Comparison of ENCODE assay signal across 10 mouse cellular contexts in genomic region chr7:41616241-41616640, GRCm38 (mm10). TPM values are rescaled to one million over a fixed set of nuclear protein-coding genes. Genes with fewer than 3 reads are reported as not detected.
"Had no signal": no experiment of that assay in that cellular context is flagged by ENCODE, and none has a peak within 500 bp of the region (broad histone marks: within the 10 kb centered on the region; RNA-seq: fewer than 3 reads in every experiment).

No protein-coding gene starts in this region.

RNA-seq across cellular contexts. Expression of gene Gm6871, which starts 42.8 kb away (rescaled TPM):
- polyA plus RNA-seq: neural tube, embryonic 12.5 days; neural tube, embryonic 13.5 days; neural tube, embryonic 14.5 days; spleen, adult 2 months; stomach, embryonic 14.5 days; stomach, embryonic 16.5 days; stomach, postnatal 0 days; thymus, adult 2 months; thymus, postnatal 0 days; urinary bladder, adult 2 months had no signal
